Mouse (Mus musculus): ENCODE measurements at regions not wholly inside any gene's neighbourhood (a gene's known extent, or its start where the extent isn't known, plus 50 kb on each side); places are given as distances from the start of the nearest gene placed in this dataset.

- TF ChIP-seq TAL1 (conservative IDR thresholded peaks at IDR 0.05; ENCODE audit: low read depth, low read length) (no peak), CTCF (IDR thresholded peaks at IDR 0.05; ENCODE audit: low read depth, low read length) (no peak), GATA1 (IDR thresholded peaks at IDR 0.05; ENCODE audit: borderline replicate concordance, low read length) (no peak)
These were observed 241.6 kb upstream of the Noct start for GRCm38 (mm10) chr3:50982649-50983048.
